Mouse (Mus musculus): ENCODE measurements at regions not wholly inside any gene's neighbourhood (a gene's known extent, or its start where the extent isn't known, plus 50 kb on each side); places are given as distances from the start of the nearest gene placed in this dataset.
"Not testable (repeated sequence)": the region's sequence is repeated elsewhere in the genome, so short reads cannot be mapped to it uniquely, and the experiment has no call there.

DNA sequence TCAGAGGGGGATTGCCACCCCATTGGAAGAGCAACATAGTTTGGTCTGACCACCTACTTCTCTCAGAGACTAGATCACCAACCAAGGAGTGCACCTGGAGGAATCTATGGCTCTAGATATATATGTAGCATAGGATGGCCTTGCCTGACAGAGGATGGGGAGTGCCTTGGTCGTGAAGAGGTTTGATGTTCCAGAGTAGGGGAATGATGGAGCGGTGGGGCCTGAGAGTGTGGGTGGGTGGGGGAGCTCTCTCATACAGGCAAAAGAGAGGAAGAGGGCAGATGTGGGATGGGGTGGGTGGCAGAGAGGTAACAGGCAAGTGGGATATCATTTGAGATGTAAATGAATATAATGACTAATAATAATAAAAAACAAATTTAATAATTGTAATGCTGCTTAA lies 874.0 kb downstream of the Amy2a5 start:
- DNase-seq (ENCODE audit: low read depth, low spot score), result no peak

DNA sequence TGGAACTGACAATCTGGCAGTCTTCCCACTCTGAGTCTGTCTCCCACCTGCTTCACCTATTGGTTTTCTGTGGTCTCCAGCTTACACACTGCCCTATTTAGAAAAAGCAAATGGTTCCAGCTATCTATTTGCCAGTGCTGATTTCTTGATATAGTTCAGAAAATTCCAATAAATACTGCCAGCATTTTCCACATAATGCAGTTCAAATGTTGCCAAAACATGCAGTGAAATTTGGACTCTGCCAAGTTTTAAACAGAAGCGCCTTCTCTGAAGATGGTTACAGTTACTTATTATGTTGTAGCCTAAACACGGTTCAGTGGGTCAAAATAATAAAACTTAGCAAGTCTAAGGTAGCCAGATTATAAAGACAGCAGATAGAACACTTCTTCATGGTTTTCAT lies 912.8 kb downstream of the Amy2a5 start:
- DNase-seq (ENCODE audit: low read depth, low spot score), result no peak

DNA sequence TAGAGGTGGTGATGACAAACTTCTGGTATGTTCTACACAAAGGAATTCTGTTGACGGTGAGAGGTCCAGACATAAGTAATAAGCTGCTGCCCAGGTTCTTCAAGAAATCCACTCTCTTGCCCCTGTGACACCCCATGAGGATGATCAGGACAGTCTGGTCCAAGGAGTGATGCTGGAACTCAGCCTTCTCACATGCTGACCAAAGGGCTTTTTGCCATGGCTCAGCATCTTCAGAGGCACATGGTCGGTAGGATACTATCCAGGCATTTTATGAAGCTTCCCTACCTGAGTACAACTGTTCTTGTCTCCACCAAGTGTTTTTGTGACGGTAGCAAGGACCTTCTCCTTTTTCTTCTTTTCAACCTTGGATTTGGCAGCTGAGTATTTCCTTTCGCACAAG lies 927.5 kb downstream of the Amy2a5 start:
- DNase-seq (ENCODE audit: low read depth, low spot score), result no peak

DNA sequence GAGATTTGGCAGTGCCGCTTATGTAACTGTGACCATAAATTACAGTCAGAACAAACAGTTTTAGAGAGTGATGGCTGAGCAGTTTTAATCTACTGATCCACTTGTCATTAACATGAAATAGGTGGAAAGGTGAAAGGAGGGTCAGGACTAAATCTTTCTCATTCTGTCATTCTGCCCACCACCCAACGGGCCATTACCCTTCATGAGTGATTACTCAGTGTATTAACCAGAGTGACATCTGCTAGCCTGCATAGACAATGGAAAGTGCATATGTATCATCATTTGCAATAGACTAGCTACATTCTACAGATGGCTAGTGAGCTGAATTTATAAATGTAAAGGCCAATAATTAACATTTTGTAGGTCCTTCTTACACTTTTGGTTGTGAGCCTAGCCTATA lies 933.3 kb downstream of the Amy2a5 start:
- DNase-seq (ENCODE audit: low read depth, low spot score), result no peak

DNA sequence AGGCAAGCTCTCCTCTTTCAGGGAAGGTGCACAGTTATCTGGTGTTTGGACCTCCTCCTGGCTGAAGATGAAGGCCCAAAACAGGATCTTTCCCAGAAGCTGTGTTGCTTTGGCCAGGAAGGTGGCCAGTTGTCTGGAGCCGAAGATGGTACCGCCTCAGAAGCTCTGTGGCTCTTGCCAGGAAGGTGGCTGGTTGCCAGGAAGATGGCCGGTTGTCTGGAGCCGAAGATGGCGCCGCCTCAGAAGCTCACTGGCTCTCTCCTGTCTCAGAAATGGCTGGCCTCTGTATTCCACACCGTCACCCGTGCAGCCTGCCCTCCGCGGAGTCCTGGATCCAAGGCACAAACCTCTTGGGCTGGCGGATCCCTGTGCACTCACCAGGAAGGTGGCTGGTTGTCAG lies 937.4 kb downstream of the Amy2a5 start:
- not testable (repeated sequence) for DNase-seq (ENCODE audit: low read depth, low spot score)

DNA sequence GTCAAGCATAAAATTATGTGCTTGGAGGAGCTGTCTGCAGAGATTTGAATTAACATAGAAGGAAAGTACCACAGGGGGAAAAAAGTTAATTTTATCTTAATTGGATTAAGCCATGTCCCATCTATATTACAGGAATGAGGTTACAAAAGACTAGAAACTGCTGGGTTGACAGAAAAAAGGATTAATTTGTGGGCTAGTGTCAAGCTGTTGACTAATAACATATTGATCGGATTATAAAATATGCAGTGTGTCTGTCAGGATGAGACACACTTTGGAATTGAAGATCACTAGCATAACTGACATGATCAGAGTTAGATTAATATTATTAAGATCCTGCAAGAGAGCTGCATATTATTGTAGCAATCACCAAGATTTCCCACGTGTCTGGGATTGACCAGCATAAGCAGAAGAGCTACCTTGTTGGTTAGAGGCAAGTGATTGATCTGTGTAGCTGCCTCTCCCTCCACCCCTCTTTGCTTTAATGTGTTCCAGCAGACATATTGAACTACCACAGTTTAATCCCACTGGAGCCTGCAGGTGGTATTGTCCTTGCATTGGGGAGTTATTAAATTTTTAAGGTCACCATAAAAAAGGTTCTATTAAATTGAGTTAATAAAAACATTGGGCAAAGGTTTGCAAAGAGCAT lies 979.7 kb downstream of the Amy2a5 start:
- DNase-seq (ENCODE audit: low read depth, low spot score), result no peak

DNA sequence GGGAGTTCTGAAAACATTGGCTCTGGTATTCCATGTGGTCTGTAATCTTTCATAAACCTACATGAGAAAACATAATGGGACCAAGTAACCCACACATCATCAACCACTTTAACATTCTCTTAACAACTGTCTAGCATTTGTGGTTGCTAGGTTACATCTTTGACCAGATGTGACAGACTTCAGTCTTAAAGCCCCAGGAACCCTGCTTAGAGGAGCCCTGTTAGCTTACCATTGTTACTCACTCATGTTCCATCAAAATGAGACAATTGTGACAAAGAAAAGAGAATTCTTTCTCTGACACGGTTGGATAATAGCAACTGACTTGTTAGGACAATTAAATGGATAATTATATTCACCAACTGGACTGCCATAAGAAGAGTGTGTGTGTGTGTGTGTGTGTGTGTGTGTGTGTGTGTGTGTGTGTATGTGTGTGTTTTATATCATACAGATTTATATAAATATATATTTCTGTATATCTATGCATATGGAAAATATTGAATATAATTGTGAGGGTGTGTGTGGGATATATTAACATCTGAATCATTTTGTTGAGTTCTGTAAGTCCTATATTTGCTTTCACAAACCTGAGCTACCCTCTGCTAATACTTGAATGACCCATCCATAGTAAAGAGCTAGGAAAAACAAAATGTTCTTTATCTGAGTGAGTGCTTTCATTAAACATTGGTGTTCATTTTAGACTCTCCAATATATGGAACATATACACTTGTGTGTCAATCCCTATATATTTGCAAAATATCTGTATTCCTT lies 997.1 kb downstream of the Amy2a5 start:
- peak; percentile 6 for DNase-seq (ENCODE audit: low read depth, low spot score)

DNA sequence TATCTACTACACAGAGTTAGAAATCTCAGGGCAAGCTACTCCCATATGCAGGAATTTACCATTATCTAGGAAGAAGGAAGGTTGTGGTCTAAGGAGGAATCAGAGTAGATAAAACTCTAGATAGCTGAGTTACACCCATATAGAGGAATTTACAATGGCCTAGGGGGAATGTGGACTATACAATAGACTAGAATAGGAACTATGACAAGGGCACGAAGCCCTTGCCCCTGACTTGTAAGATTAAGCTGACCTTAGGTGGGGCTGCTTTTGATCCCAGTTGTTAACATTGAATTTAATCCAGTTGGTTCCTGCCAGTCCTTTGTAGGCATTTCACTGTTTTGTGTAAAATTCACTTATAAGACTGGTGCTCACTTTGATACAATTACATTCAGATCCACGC lies 1015.7 kb downstream of the Amy2a5 start:
- DNase-seq (ENCODE audit: low read depth, low spot score), result not testable (repeated sequence)

DNA sequence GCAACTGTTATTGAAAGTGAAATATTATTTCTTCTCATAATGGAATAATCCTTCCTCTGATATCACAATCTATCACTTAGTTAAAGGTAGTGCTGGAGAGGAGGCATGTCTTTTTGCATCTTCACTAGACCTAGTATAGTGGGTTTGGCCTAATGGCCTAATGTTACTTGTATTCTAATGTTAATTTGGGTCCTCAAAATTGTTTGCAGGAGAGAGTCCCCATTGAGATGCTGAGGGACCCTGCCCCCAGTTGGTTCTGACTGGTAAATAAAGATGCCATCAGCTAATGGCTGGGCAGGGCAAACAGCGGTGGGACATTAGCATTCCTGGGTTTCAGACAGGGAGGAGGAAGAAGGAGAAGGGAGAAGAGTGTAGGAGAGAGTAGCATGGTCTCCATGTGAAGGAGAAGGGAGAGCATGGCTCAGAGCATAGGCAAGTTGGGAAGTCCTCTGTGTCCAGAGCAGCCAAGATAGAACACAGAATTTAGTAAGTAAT lies 1019.0 kb downstream of the Amy2a5 start:
- DNase-seq (ENCODE audit: low read depth, low spot score), result no peak

Measured in forelimb bud, embryonic 11.5 days (tissue).